Mouse (Mus musculus) C2C12 (cell line): ENCODE data around the gene Il31ra. TPM values are rescaled to one million over a fixed set of nuclear protein-coding genes. Genes with fewer than 3 reads are reported as not detected.

Experiments
- H3K27me3 ChIP-seq: one replicate; pipeline ENCODE4 v1.6.1; 2011; ENCODE audit not compliant: control insufficient read depth, insufficient read depth, insufficient read length
- H3K36me3 ChIP-seq: one replicate; pipeline ENCODE4 v1.6.1; 2011; ENCODE audit not compliant: control insufficient read depth, insufficient read depth
- H3K4me3 ChIP-seq: one replicate; pipeline ENCODE4 v1.5.1; 2011; ENCODE audit warnings: mild to moderate bottlenecking, control low read depth; ENCODE audit not compliant: poor library complexity, insufficient read depth, severe bottlenecking
- H3K79me2 ChIP-seq: one replicate; pipeline ENCODE4 v1.6.1; 2011; ENCODE audit not compliant: control insufficient read depth, insufficient read depth
- H3K79me3 ChIP-seq: one replicate; pipeline ENCODE4 v1.6.1; 2011; ENCODE audit warnings: low read depth, control low read depth
- H3ac ChIP-seq: one replicate; pipeline ENCODE3; 2011; ENCODE audit warnings: low read depth; ENCODE audit not compliant: control insufficient read depth, insufficient read length
- CEBPB ChIP-seq: IDR thresholded peaks from one replicate; pipeline ENCODE4 v1.6.1; 2011; ENCODE audit warnings: low read depth, mild to moderate bottlenecking, control low read depth, moderate library complexity
- CTCF ChIP-seq: IDR thresholded peaks from one replicate; pipeline ENCODE4 v1.5.1; 2011; ENCODE audit not compliant: control insufficient read depth, insufficient read depth, insufficient read length
- FOSL1 ChIP-seq: IDR thresholded peaks from one replicate; pipeline ENCODE4 v1.8.0; 2011; ENCODE audit warnings: mild to moderate bottlenecking, low read length; ENCODE audit not compliant: poor library complexity, insufficient read depth, severe bottlenecking
- MAX ChIP-seq: IDR thresholded peaks from one replicate; pipeline ENCODE4 v1.6.1; 2011; ENCODE audit warnings: mild to moderate bottlenecking, control low read depth
- MYOD1 ChIP-seq: IDR thresholded peaks from one replicate; pipeline ENCODE4 v1.6.1; 2011; ENCODE audit warnings: low read depth; ENCODE audit not compliant: control insufficient read depth, insufficient read length
- MYOG ChIP-seq: IDR thresholded peaks from one replicate; pipeline ENCODE4 v1.6.1; 2011; ENCODE audit not compliant: control insufficient read depth, insufficient read length; ENCODE audit errors: extremely low read depth
- USF1 ChIP-seq: IDR thresholded peaks from one replicate; pipeline ENCODE4 v1.6.1; 2011; ENCODE audit warnings: low read depth, mild to moderate bottlenecking, control low read depth, moderate library complexity
- polyA plus RNA-seq: library from polyadenylated mRNA; unstranded; fragments of >200 nt; fragmentation: generic; extraction: Trizol; gene quantifications from one replicate; pipeline ENCODE4 v1.2.1, GENCODE M21; 2012; ENCODE audit warnings: missing spikeins

The Il31ra gene
- polyA plus RNA-seq, 1 experiment: not detected

- Histone ChIP-seq H3K79me2 (no peaks in the 10 kb centered on the region), H3K4me3 (no peak overlapping the region), H3K79me3 (no peaks in the 10 kb centered on the region), H3K27me3 (peaks cover 4% of the 10 kb centered on the region), H3K36me3 (no peaks in the 10 kb centered on the region), H3ac (no peak overlapping the region)
- TF ChIP-seq CTCF: no peak
- no peak for TF ChIP-seq FOSL1
- TF ChIP-seq CEBPB: no peak
- no peak for TF ChIP-seq USF1
- no peak for TF ChIP-seq MYOD1
- TF ChIP-seq MAX: no peak
These were observed 71.3 kb downstream of the Il31ra start for GRCm38 (mm10) chr13:112522896-112523295.

GRCm38 (mm10) chr13:112522261-112522660 is 71.9 kb downstream of the Il31ra start:
- TF ChIP-seq CTCF (no peak), MYOG (no peak), USF1 (no peak), MAX (no peak), FOSL1 (no peak), CEBPB (no peak), MYOD1 (no peak)
- Histone ChIP-seq H3K27me3 (peaks cover 4% of the 10 kb centered on the region), H3K79me3 (no peaks in the 10 kb centered on the region), H3K4me3 (no peak overlapping the region), H3K36me3 (no peaks in the 10 kb centered on the region), H3K79me2 (no peaks in the 10 kb centered on the region), H3ac (no peak overlapping the region)

- H3K36me3 ChIP-seq: no peaks in the 10 kb centered on the region
- H3K79me3 ChIP-seq: no peaks in the 10 kb centered on the region
- no peak overlapping the region for H3K4me3 ChIP-seq
- no peak for TF ChIP-seq FOSL1
- no peak for TF ChIP-seq MYOD1
- TF ChIP-seq USF1: no peak
- no peak for TF ChIP-seq CTCF
- no peak for TF ChIP-seq MYOG
- no peak for TF ChIP-seq MAX
- TF ChIP-seq CEBPB: no peak
- H3K27me3 ChIP-seq: no peaks in the 10 kb centered on the region
- H3ac ChIP-seq: no peak overlapping the region
- H3K79me2 ChIP-seq: no peaks in the 10 kb centered on the region
These were observed 79.6 kb downstream of the Il31ra start for GRCm38 (mm10) chr13:112514546-112514945.

GRCm38 (mm10) chr13:112512824-112513223 is 81.3 kb downstream of the Il31ra start:
- Histone ChIP-seq H3K79me3 (no peaks in the 10 kb centered on the region), H3K79me2 (no peaks in the 10 kb centered on the region), H3K27me3 (no peaks in the 10 kb centered on the region), H3K4me3 (no peak overlapping the region), H3ac (no peak overlapping the region), H3K36me3 (peaks cover 3% of the 10 kb centered on the region)
- TF ChIP-seq FOSL1 (no peak), MYOD1 (no peak), USF1 (no peak), MAX (no peak), CEBPB (no peak), CTCF (no peak), MYOG (no peak)

- peaks cover 3% of the 10 kb centered on the region for H3K36me3 ChIP-seq
- H3K27me3 ChIP-seq: no peaks in the 10 kb centered on the region
- no peak overlapping the region for H3K4me3 ChIP-seq
- H3K79me2 ChIP-seq: no peaks in the 10 kb centered on the region
- no peak for TF ChIP-seq MAX
- no peak for TF ChIP-seq CTCF
- no peak for TF ChIP-seq CEBPB
- no peak for TF ChIP-seq MYOG
- TF ChIP-seq FOSL1: no peak
- no peak for TF ChIP-seq USF1
- TF ChIP-seq MYOD1: no peak
- H3K79me3 ChIP-seq: no peaks in the 10 kb centered on the region
- no peak overlapping the region for H3ac ChIP-seq
These were observed 82.3 kb downstream of the Il31ra start for GRCm38 (mm10) chr13:112511810-112512209.

- Histone ChIP-seq H3K27me3 (no peaks in the 10 kb centered on the region), H3K79me3 (no peaks in the 10 kb centered on the region), H3K4me3 (no peak overlapping the region), H3K79me2 (no peaks in the 10 kb centered on the region), H3K36me3 (peaks cover 3% of the 10 kb centered on the region), H3ac (no peak overlapping the region)
- TF ChIP-seq FOSL1 (no peak), CTCF (no peak), CEBPB (no peak), USF1 (no peak), MYOG (no peak), MYOD1 (no peak), MAX (no peak)
These were observed 82.9 kb downstream of the Il31ra start for GRCm38 (mm10) chr13:112511261-112511660.
